Mouse (Mus musculus) inflammation-experienced regulatory T-cells, adult 16 weeks (primary cell): ENCODE data around the gene Npm3. TPM values are rescaled to one million over a fixed set of nuclear protein-coding genes. Genes with fewer than 3 reads are reported as not detected.

Experiments
- polyA plus RNA-seq: library from polyadenylated mRNA; unstranded; fragments of 100-300 nt; shearing (Covaris generic); gene quantifications from one replicate; pipeline ENCODE4 v1.2.1, GENCODE M21; 2017

Gene Npm3
- 28.0 TPM for polyA plus RNA-seq

GRCm38 (mm10) chr19:45749243-45750043 is at the start of gene Npm3:
Npm3 (minus strand) TSS chr19:45749591.

GRCm38 (mm10) chr19:45783181-45783932 is 34.0 kb upstream of the Npm3 start, which contains the start of gene Mgea5:
Mgea5 (minus strand) TSS chr19:45783837.

GRCm38 (mm10) chr19:45742218-45742983 is 7.0 kb downstream of the Npm3 start, which contains the start of gene Fgf8:
Fgf8 (minus strand) TSS chr19:45742915.

Other genes starting within 250 kb of the Npm3 start
- gene Poll, start 189.1 kb downstream of the Npm3 start, polyA plus RNA-seq, result 19.1 TPM
- 48.0 TPM for gene Gm17018, start 189.0 kb downstream of the Npm3 start, polyA plus RNA-seq
- 8.9 TPM for gene Fbxw4, start 89.3 kb downstream of the Npm3 start, polyA plus RNA-seq
- gene Fgf8, start 6.7 kb downstream of the Npm3 start, polyA plus RNA-seq, result not detected
- gene Mgea5, start 34.2 kb upstream of the Npm3 start, polyA plus RNA-seq, result 147 TPM
- 14.8 TPM for gene Kcnip2, start 66.5 kb upstream of the Npm3 start, polyA plus RNA-seq
- 16.1 TPM for gene Armh3, start 248.9 kb upstream of the Npm3 start, polyA plus RNA-seq